ENCODE assay signal across 26 mouse cellular contexts in genomic region chr17:66749976-66750375, GRCm38 (mm10).
DNase-seq lines count a peak whose midpoint lies in the region; ATAC-seq and TF ChIP-seq lines count a peak whose summit lies in the region.
"Had no signal": no experiment of that assay in that cellular context is flagged by ENCODE, and none has a peak within 500 bp of the region (broad histone marks: within the 10 kb centered on the region; RNA-seq: fewer than 3 reads in every experiment).

No protein-coding gene starts in this region.

- peak; percentile 54 for DNase-seq in heart, adult 11 months
- DNase-seq in heart, postnatal 4 days = no peak
- peak; percentile 40 for DNase-seq in intestine, embryonic 14.5 days (ENCODE audit: low spot score)
- DNase-seq in left cerebral cortex, adult 18-20 months (ENCODE audit: low spot score in 2 of 2) = no peak
- DNase-seq: adrenal gland, adult 8-10 months; adrenal gland, postnatal 14 days; adrenal gland, postnatal 36 days; B cell, adult 2 months; cerebellum, adult 11-12 months; cerebellum, adult 2 months; cerebellum, adult 9-10 months; cerebellum, postnatal 10 days; cerebellum, postnatal 25 days; forebrain, postnatal 0 days had no signal

- no peaks in the 10 kb centered on the region for H3K27me3 ChIP-seq in intestine, embryonic 14.5 days (replicated peaks; ENCODE audit: control insufficient read depth, insufficient read depth, low read length)
- no peaks in the 10 kb centered on the region for H3K27me3 ChIP-seq in intestine, postnatal 0 days (replicated peaks; ENCODE audit: control insufficient read depth, insufficient read depth, low read length)
- H3K27me3 ChIP-seq: CH12.LX; embryonic facial prominence, embryonic 12.5 days; forebrain, embryonic 12.5 days; forebrain, embryonic 15.5 days; Patski had no signal

- H3K9ac ChIP-seq in intestine, embryonic 14.5 days (ENCODE audit: low read length) = no peak overlapping the region
- H3K9ac ChIP-seq in intestine, postnatal 0 days (ENCODE audit: low read depth, low read length) = no peak overlapping the region
- H3K9ac ChIP-seq: embryonic facial prominence, embryonic 12.5 days; forebrain, embryonic 12.5 days; forebrain, embryonic 15.5 days; forebrain, postnatal 0 days had no signal

- ATAC-seq in intestine, embryonic 14.5 days (replicated peaks; ENCODE audit: low FRiP score, low TSS enrichment, low read depth) = no peak
- no peak for ATAC-seq in intestine, postnatal 0 days
- ATAC-seq: activated CD4-positive, CD25-positive, alpha-beta regulatory T cell, adult 4 months; CD4-positive, CD25-positive, alpha-beta regulatory T cell, adult 4 months; forebrain, embryonic 15.5 days; forebrain, postnatal 0 days had no signal

- no peak overlapping the region for H3K27ac ChIP-seq in intestine, embryonic 14.5 days (ENCODE audit: low read depth)
- no peak overlapping the region for H3K27ac ChIP-seq in intestine, postnatal 0 days (ENCODE audit: low read depth, low read length)
- H3K27ac ChIP-seq in embryonic fibroblast, embryonic 13.5 days (ENCODE audit: insufficient read depth, low read length) = peak overlapping the region; percentile 74; the same call in 1 of the 2 replicates
- H3K27ac ChIP-seq: embryonic facial prominence, embryonic 10.5 days; embryonic facial prominence, embryonic 12.5 days; forebrain, embryonic 10.5 days; forebrain, embryonic 12.5 days; forebrain, embryonic 15.5 days had no signal

- TF ChIP-seq POLR2A in embryonic fibroblast, embryonic 13.5 days (IDR thresholded peaks at IDR 0.05; ENCODE audit: low read depth, low read length) = no peak

- no peak overlapping the region for H3K4me2 ChIP-seq in intestine, embryonic 14.5 days (ENCODE audit: low read length)
- no peak overlapping the region for H3K4me2 ChIP-seq in intestine, postnatal 0 days (replicated peaks; ENCODE audit: low read depth)
- H3K4me2 ChIP-seq: embryonic facial prominence, embryonic 12.5 days; forebrain, embryonic 12.5 days; forebrain, embryonic 15.5 days had no signal

- no peak overlapping the region for H3K4me3 ChIP-seq in intestine, embryonic 14.5 days (ENCODE audit: low read depth, low read length)
- H3K4me3 ChIP-seq in intestine, postnatal 0 days (ENCODE audit: low read depth, low read length) = no peak overlapping the region
- H3K4me3 ChIP-seq in embryonic fibroblast, embryonic 13.5 days (ENCODE audit: insufficient read depth, low read length) = no peak overlapping the region
- H3K4me3 ChIP-seq: embryonic facial prominence, embryonic 10.5 days; embryonic facial prominence, embryonic 12.5 days; erythroblast, embryonic 14.5 days; forebrain, embryonic 10.5 days; forebrain, embryonic 12.5 days; forebrain, embryonic 15.5 days had no signal

- no peak for TF ChIP-seq CTCF in intestine, postnatal 0 days (IDR thresholded peaks at IDR 0.05; ENCODE audit: low read depth)
- no peak for TF ChIP-seq CTCF in embryonic fibroblast, embryonic 13.5 days (IDR thresholded peaks at IDR 0.05; ENCODE audit: borderline replicate concordance, insufficient read depth, low read length)

- H3K9me3 ChIP-seq in intestine, embryonic 14.5 days (ENCODE audit: control insufficient read depth, low read length) = no peaks in the 10 kb centered on the region
- no peaks in the 10 kb centered on the region for H3K9me3 ChIP-seq in intestine, postnatal 0 days (ENCODE audit: control insufficient read depth)
- H3K9me3 ChIP-seq: embryonic facial prominence, embryonic 10.5 days; embryonic facial prominence, embryonic 12.5 days; forebrain, embryonic 10.5 days; forebrain, embryonic 12.5 days; forebrain, embryonic 15.5 days had no signal

- no peaks in the 10 kb centered on the region for H3K36me3 ChIP-seq in intestine, embryonic 14.5 days (ENCODE audit: control insufficient read depth, insufficient read depth, low read length)
- H3K36me3 ChIP-seq in intestine, postnatal 0 days (ENCODE audit: control insufficient read depth, insufficient read depth) = no peaks in the 10 kb centered on the region
- H3K36me3 ChIP-seq: embryonic facial prominence, embryonic 10.5 days; embryonic facial prominence, embryonic 12.5 days; forebrain, embryonic 10.5 days; forebrain, embryonic 12.5 days; forebrain, embryonic 15.5 days had no signal

- WGBS in intestine, embryonic 14.5 days = 88% methylated on average over 7 of the region's 7 CpGs
- WGBS in intestine, postnatal 0 days = 76% methylated on average over 7 of the region's 7 CpGs

- H3K4me1 ChIP-seq in intestine, embryonic 14.5 days (replicated peaks; ENCODE audit: control insufficient read depth, insufficient read depth, low read length) = no peaks in the 10 kb centered on the region; the same call in 1 of the 2 replicates
- peaks cover 2% of the 10 kb centered on the region; the same call in 1 of the 2 replicates for H3K4me1 ChIP-seq in intestine, postnatal 0 days (replicated peaks; ENCODE audit: control insufficient read depth, insufficient read depth, low read length)
- H3K4me1 ChIP-seq in embryonic fibroblast, embryonic 13.5 days (ENCODE audit: control insufficient read depth, insufficient read depth, low read length) = peaks cover 13% of the 10 kb centered on the region
- H3K4me1 ChIP-seq: embryonic facial prominence, embryonic 12.5 days; forebrain, embryonic 10.5 days; forebrain, embryonic 12.5 days; forebrain, embryonic 15.5 days had no signal

Comparison
In these comparisons a context has a peak if more than half of its experiments do, and no peak if none do; other contexts are left out.
1. DNase-seq: peak in heart, adult 11 months (single experiment) and intestine, embryonic 14.5 days (single experiment); none in heart, postnatal 4 days (single experiment) and left cerebral cortex, adult 18-20 months (0 of 2).